Mouse (Mus musculus) embryonic facial prominence, embryonic 11.5 days (tissue): ENCODE measurements around the gene Lat. TPM values are rescaled to one million over a fixed set of nuclear protein-coding genes. Genes with fewer than 3 reads are reported as not detected.
A peak's percentile ranks its signal among the peaks of the same experiment; 100 is the strongest.

Source experiments
- ATAC-seq: fragments of 200-750 bp; cut with Nextera tagmentation; replicated peaks from 2 replicates; pipeline ENCODE4 v1.8.0; 2017; ENCODE audit warnings: low read depth; ENCODE audit not compliant: insufficient number of reproducible peaks, low FRiP score, low TSS enrichment
- DNase-seq: peaks from one replicate; pipeline ENCODE4 v3.0.0-alpha.2; 2015; ENCODE audit warnings: low spot score
- H3K27ac ChIP-seq: fragments of 300-500 bp; sonication (generic); replicated peaks from 2 replicates; pipeline ENCODE4 v1.5.1; 2014; ENCODE audit warnings: mild to moderate bottlenecking, low read depth, low read length, control low read depth
- H3K27me3 ChIP-seq: fragments of 300-500 bp; sonication (generic); 2 replicates; pipeline ENCODE4 v1.6.1; 2014; ENCODE audit warnings: mild to moderate bottlenecking, low read length, moderate library complexity, mixed read lengths; ENCODE audit not compliant: control insufficient read depth, insufficient read depth
- H3K36me3 ChIP-seq: fragments of 300-500 bp; sonication (generic); replicated peaks from 2 replicates; pipeline ENCODE4 v1.6.1; 2014; ENCODE audit warnings: low read depth, mild to moderate bottlenecking, low read length, moderate library complexity, mixed read lengths; ENCODE audit not compliant: control insufficient read depth, insufficient read depth
- H3K4me1 ChIP-seq: fragments of 300-500 bp; sonication (generic); 2 replicates; pipeline ENCODE4 v1.6.1; 2014; ENCODE audit warnings: low read length, mixed read lengths; ENCODE audit not compliant: control insufficient read depth, insufficient read depth
- H3K4me2 ChIP-seq: fragments of 300-500 bp; sonication (generic); 2 replicates; pipeline ENCODE4 v1.6.1; 2014; ENCODE audit warnings: low read depth, mild to moderate bottlenecking, control low read depth, low read length, moderate library complexity
- H3K4me3 ChIP-seq: fragments of 300-500 bp; sonication (generic); 2 replicates; pipeline ENCODE4 v1.5.1; 2014; ENCODE audit warnings: low read depth, low read length, control low read depth
- H3K9ac ChIP-seq: fragments of 300-500 bp; sonication (generic); replicated peaks from 2 replicates; pipeline ENCODE4 v1.6.1; 2014; ENCODE audit warnings: mild to moderate bottlenecking, control low read depth, low read length
- H3K9me3 ChIP-seq: fragments of 300-500 bp; sonication (generic); replicated peaks from 2 replicates; pipeline ENCODE4 v1.6.1; 2016; ENCODE audit warnings: mild to moderate bottlenecking, low read length, inconsistent platforms, mixed read lengths; ENCODE audit not compliant: control insufficient read depth
- WGBS: fragments of 180-500 bp; shearing (Covaris S2); extraction: QIAGEN DNeasy Blood & Tissue Kit; methylation state at CpG from one replicate; pipeline ENCODE4 v1.1.7; 2014; 5-methylcytosine and 5-hydroxymethylcytosine counted together
- polyA plus RNA-seq: library from polyadenylated mRNA; unstranded; fragments of >200 nt; fragmentation: Nextera tagmentation; extraction: Ambion mirVana; gene quantifications from 2 replicates; pipeline ENCODE4 v1.2.1, GENCODE M21; 2014

Gene Lat
- polyA plus RNA-seq: 2.1 and 3.5 TPM in 2 replicates

DNA sequence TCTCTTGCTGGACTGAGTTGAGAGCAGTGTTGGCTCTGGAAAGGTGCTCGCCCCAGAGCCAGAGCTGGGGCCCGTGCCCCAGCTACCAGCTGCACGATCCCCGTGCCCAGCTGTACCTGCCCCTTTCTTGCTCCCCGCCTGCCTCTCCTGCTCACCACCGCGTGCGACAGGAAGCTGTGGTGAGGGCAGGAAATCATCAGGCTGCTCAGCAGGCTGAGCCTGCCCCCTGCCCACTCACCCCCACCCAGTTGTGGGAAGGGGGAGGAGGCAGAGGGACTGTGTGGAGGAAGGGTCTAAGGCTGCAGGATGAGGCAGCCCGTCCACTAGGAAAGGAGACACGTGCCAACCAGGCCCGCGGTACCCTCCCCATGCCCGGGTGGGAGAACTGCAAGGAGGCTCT, at the start of gene Lat:
TSS of gene Lat (minus strand) at position 178 of the 400 bp plus-strand sequence.
- H3K4me3 ChIP-seq: no peak within 1 kb of the TSS
- no peak within 1 kb of the TSS for H3K9ac ChIP-seq
- H3K4me1 ChIP-seq: no peaks in the 10 kb centered on the region
- no peaks in the 10 kb centered on the region for H3K9me3 ChIP-seq
- DNase-seq: no peak
- WGBS: 74% methylated on average over 13 of the region's 13 CpGs
- H3K27ac ChIP-seq: no peak within 1 kb of the TSS
- no peak within 1 kb of the TSS for H3K4me2 ChIP-seq
- no peaks in the 10 kb centered on the region; the same call in none of the 2 replicates for H3K36me3 ChIP-seq
- no peaks in the 10 kb centered on the region for H3K27me3 ChIP-seq
- no peak for ATAC-seq

DNA sequence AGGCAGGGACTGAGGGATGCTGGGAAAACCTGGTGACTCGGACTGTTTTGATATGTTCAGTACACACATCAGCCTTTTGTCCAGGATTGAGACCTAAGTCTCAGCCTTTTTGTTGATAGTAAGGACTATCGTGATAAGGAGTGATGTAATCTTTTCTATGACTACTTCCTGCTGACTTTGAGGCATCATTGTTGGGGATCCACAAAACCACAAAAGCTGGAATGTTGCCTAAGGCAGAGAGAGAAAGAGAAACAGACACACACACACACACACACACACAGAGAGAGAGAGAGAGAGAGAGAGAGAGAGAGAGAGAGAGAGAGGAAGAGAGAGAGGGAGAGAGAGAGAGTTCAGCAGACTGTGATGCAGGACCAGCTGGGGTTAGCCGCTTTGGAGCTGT, 49.1 kb upstream of the Lat start:
- Histone ChIP-seq H3K9me3 (no peaks in the 10 kb centered on the region), H3K27ac (no peak overlapping the region), H3K36me3 (no peaks in the 10 kb centered on the region), H3K9ac (no peak overlapping the region), H3K4me1 (no peaks in the 10 kb centered on the region), H3K27me3 (no peaks in the 10 kb centered on the region), H3K4me3 (no peak overlapping the region), H3K4me2 (no peak overlapping the region)
- ATAC-seq: no peak
- no peak for DNase-seq
- WGBS: 80% methylated on average over 3 of the region's 3 CpGs

DNA sequence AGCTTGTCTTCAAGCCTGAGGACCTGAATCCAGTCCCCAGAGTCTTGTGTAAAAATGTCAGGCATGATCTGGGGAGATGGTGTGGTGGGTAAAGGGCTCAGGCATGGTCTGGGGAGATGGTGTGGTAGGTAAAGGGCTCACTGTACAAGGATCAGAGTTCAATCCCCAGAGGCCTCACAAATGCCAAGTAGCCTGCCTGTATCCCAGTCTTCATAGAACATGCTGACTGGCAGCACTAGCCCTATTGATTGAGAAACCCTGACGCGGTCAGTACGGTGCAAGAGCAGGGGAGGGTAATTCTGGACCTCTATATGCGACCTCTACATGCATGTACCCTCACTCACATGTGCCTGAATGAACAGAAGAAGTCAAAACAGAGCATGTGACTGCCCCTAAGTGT, 48.2 kb upstream of the Lat start:
- no peak for DNase-seq
- no peak overlapping the region for H3K4me2 ChIP-seq
- no peak overlapping the region for H3K4me3 ChIP-seq
- WGBS: 84% methylated on average over 4 of the region's 4 CpGs
- no peak overlapping the region for H3K9ac ChIP-seq
- H3K9me3 ChIP-seq: no peaks in the 10 kb centered on the region
- no peak overlapping the region for H3K27ac ChIP-seq
- ATAC-seq: no peak
- no peaks in the 10 kb centered on the region for H3K27me3 ChIP-seq
- H3K36me3 ChIP-seq: no peaks in the 10 kb centered on the region
- no peaks in the 10 kb centered on the region for H3K4me1 ChIP-seq

DNA sequence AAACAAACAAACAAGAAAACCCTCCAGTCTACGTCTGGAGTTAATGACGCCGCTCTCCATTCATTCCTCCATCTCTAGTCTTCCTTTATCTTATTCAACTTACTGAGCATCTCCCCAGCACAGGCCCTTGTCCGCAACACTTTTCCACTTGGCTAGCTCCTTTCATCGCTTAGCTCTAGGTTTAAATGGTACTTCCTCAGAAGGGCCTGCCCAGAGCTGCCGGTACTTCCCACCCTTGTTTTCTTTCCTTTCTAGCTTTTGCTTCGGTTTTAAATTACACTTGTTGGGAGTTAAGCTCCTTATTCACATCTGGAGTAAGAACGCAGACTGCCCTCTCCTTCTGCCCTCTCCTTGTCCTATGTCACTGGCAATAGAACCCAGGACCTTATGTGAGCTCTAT, 47.7 kb upstream of the Lat start:
- no peaks in the 10 kb centered on the region for H3K4me1 ChIP-seq
- H3K9ac ChIP-seq: 0 out of 2 replicates have a peak overlapping the region, but pooled peaks have one; percentile 2
- DNase-seq: peak; percentile 29
- no peaks in the 10 kb centered on the region for H3K36me3 ChIP-seq
- ATAC-seq: no peak
- H3K4me2 ChIP-seq: no peak overlapping the region
- no peaks in the 10 kb centered on the region for H3K9me3 ChIP-seq
- H3K4me3 ChIP-seq: no peak overlapping the region
- 34% methylated on average over 8 of the region's 8 CpGs for WGBS
- no peaks in the 10 kb centered on the region for H3K27me3 ChIP-seq
- H3K27ac ChIP-seq: no peak overlapping the region

DNA sequence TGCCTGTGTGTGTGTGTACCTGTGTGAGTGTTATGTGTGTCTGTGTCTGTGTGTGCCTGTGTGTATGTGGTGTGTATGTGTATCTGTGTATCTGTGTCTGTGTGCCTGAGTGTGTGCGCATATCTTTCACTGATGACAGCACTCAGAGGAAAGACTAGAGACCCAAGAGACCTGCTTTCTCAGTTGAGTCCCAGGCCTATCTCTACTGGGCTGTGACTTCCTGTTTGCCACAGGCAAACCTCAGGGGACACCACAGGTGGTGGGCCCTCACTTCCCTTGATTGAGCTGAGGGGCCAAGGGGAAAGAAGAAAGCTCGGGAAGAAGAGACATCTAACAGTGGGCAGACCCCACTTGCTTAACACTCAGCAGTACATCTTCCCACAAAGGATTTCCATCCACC, 47.2 kb upstream of the Lat start:
- H3K27ac ChIP-seq: no peak overlapping the region
- H3K4me1 ChIP-seq: no peaks in the 10 kb centered on the region
- no peaks in the 10 kb centered on the region for H3K9me3 ChIP-seq
- H3K9ac ChIP-seq: no peak overlapping the region
- DNase-seq: no peak
- H3K4me2 ChIP-seq: no peak overlapping the region
- H3K27me3 ChIP-seq: no peaks in the 10 kb centered on the region
- no peak overlapping the region for H3K4me3 ChIP-seq
- no peaks in the 10 kb centered on the region for H3K36me3 ChIP-seq
- no peak for ATAC-seq
- WGBS: 59% methylated on average over 2 of the region's 2 CpGs

GRCm38 (mm10) chr7:126414725-126415124, 45.4 kb upstream of the Lat start, which contains the start of gene Cd19:
Cd19 (minus strand) TSS chr7:126414889.
- ATAC-seq (no peak), DNase-seq (no peak)
- H3K36me3 ChIP-seq: no peaks in the 10 kb centered on the region
- no peak within 1 kb of the TSS for H3K4me2 ChIP-seq
- H3K27ac ChIP-seq: no peak within 1 kb of the TSS
- H3K9me3 ChIP-seq: no peaks in the 10 kb centered on the region
- no peak within 1 kb of the TSS for H3K4me3 ChIP-seq
- H3K27me3 ChIP-seq: no peaks in the 10 kb centered on the region
- H3K4me1 ChIP-seq: no peaks in the 10 kb centered on the region
- no peak within 1 kb of the TSS for H3K9ac ChIP-seq
- WGBS: 90% methylated on average over 6 of the region's 6 CpGs

DNA sequence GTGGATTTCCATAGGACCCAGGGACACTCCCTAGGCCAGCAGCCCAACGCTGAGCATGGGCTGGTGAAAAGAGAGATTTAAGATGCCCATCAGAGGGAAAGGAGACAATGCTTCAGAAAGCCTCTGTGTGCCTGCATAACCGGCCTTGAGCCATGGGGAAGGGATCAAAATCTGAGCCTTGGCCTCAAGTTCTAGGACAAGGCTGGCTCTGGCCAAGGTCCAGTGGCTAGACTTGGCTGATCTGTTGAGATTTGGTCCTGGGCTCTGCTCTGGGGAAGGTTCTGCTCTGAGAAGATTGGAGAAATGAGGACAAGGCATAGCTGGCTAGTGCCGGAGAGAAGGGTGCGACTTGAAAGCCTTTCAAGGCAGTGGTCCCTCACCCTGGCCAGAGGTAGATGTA, 41.7 kb upstream of the Lat start:
- Histone ChIP-seq H3K4me2 (no peak overlapping the region), H3K9ac (no peak overlapping the region), H3K27ac (no peak overlapping the region), H3K4me1 (no peaks in the 10 kb centered on the region), H3K27me3 (no peaks in the 10 kb centered on the region), H3K9me3 (no peaks in the 10 kb centered on the region), H3K36me3 (no peaks in the 10 kb centered on the region), H3K4me3 (no peak overlapping the region)
- WGBS: 88% methylated on average over 4 of the region's 4 CpGs
- DNase-seq: no peak
- ATAC-seq: no peak

- 77% methylated on average over 2 of the region's 2 CpGs for WGBS
- Histone ChIP-seq H3K27ac (no peak overlapping the region), H3K9me3 (no peaks in the 10 kb centered on the region), H3K4me3 (no peak overlapping the region), H3K36me3 (no peaks in the 10 kb centered on the region), H3K4me2 (no peak overlapping the region), H3K4me1 (no peaks in the 10 kb centered on the region), H3K9ac (no peak overlapping the region), H3K27me3 (no peaks in the 10 kb centered on the region)
- DNase-seq (no peak), ATAC-seq (no peak)
Measured at GRCm38 (mm10) chr7:126408686-126409085, 39.3 kb upstream of the Lat start.
